Mouse (Mus musculus): Measurements from ENCODE around the gene Actn4. TPM values are rescaled to one million over a fixed set of nuclear protein-coding genes. Genes with fewer than 3 reads are reported as not detected.

The Actn4 gene
- total RNA-seq, 2 experiments from 2014 or later: 29.6 to 46.1 TPM

- DNase-seq (ENCODE audit: low spot score): no peak
These were observed 37.3 kb downstream of the Actn4 start for GRCm38 (mm10) chr7:28924802-28925201.

DNA sequence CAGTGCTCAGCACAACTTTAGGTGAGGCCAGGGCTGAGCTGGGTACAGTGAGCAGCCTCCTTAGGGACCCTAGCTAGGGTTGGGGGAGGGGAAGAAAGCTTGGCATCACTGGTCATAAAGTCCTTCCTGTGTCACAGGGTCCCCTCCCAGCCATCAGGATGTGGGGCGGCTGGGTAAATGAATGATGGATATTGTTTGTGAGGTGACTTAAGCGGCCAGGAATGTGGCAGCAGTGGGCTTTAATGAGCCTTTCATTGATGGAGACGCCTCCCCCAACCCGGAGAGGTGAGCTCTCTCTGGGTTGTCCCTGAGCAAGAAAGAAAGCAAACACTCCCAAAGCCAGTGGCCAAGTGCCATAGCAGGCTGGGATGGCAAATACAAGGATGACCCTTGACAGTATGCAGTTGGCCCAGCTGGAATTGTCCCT lies 38.3 kb downstream of the Actn4 start:
- no peak for DNase-seq (ENCODE audit: low spot score)

GRCm38 (mm10) chr7:28922606-28923005 lies 39.5 kb downstream of the Actn4 start:
- DNase-seq (ENCODE audit: low spot score): no peak

- DNase-seq (ENCODE audit: low spot score): no peak
These were observed 40.2 kb downstream of the Actn4 start for GRCm38 (mm10) chr7:28921722-28922465.

- DNase-seq (ENCODE audit: low spot score): no peak
These were observed 41.0 kb downstream of the Actn4 start for GRCm38 (mm10) chr7:28921178-28921577.

DNA sequence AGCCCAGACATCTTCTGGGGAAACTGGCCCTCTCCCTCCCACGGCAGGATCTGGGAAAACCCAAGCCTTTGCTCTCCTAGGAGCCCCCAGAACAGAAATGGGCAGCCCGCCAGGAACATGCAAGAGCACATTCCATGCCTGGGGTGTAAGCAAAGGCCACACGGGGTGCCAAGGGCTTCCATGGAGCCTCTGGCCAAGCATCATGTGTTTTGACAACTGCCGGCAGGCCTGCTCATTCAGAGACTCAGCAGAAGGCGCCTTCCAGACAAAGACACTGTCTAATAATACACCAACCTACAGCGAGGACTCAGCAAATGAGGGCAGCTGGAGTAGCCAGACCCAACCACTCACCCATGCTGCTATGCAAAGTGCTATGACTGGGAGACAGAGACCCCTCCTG lies 42.3 kb downstream of the Actn4 start:
- DNase-seq (ENCODE audit: low spot score): peak; percentile 83

GRCm38 (mm10) chr7:28918540-28918939 lies 43.6 kb downstream of the Actn4 start:
- DNase-seq (ENCODE audit: low spot score): no peak

DNA sequence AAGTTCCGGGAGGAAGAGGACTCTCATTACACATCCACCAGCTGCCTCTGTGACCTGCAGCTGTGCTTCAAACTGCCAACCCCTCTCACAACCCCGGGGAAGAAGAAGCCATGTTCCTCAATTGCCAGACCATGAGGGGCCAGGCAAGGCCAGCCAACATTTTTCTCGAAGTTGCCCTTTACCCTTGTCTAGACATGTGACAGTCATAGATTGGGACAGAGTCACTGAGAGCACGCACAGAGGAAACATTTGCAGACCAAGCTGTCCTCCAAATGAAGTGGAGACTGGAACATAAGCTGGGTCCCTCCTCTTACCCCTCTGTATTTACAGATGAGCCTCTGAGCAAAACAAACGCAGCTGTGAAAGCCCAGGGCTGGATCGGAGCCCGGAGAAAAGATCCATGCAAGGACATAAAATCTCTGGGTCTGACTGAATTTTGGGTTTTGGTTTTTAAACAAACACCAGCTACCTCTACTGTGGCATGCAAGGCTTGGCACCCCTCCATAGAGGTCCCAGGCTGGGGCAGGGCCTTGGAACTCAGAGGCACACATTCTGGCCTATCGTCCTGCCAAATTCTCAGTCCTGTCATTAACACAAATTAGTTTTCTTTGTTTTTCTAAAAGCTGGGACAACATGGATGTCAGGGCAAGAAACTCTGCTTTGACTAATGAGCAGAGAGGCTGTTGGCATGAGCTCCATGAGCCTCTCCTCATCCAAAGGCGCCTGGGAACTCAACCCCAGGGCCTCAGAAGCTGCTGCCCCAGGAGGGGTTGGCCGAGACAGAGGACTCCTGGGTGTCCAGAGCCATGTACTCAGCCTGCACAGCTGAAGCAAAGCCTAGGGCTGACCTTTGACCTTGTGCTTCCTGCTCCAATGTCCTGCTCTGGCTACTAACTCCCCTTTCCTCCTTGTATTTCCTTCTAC lies 44.4 kb downstream of the Actn4 start:
- peak; percentile 73 for DNase-seq (ENCODE audit: low spot score)

DNA sequence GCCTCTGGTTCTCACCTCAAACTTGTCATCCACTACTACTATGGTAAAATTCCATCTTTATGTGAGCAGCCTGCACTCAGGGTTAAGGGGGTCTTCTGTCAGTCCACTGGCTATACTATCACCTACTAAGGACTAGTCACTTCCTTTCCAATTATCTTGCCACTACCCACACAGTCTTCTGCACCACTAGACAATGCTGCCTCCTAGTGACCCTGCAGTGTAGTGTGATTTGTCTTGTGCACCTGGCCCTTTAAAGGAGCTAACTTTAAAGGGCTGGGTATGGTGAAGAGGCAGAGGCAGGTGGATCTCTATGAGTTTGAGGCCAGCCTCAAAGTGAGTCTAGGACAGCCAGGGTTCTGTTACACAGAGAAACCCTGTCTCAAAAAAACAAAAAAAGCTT lies 45.6 kb downstream of the Actn4 start:
- no peak for DNase-seq (ENCODE audit: low spot score)

DNA sequence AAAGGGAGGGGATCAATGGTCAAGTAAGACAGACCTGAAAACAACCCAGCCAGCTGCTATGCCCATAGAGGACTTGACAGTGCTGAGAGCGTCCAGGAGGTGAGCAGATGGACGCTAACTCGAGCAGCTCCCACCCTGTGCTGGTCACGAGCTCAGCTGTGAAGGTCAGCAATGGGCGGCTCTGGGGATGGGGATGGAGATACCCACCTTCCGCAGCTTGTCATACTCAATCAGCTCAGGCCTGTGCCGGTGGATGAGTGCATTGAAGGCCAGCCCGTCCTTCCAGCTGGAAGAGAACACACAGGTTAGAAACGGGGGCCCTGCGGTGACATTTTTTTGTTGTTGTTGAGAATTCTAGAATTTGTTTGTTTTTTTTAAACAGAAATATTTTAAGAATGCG lies 49.0 kb downstream of the Actn4 start:
- DNase-seq (ENCODE audit: low spot score): no peak

DNA sequence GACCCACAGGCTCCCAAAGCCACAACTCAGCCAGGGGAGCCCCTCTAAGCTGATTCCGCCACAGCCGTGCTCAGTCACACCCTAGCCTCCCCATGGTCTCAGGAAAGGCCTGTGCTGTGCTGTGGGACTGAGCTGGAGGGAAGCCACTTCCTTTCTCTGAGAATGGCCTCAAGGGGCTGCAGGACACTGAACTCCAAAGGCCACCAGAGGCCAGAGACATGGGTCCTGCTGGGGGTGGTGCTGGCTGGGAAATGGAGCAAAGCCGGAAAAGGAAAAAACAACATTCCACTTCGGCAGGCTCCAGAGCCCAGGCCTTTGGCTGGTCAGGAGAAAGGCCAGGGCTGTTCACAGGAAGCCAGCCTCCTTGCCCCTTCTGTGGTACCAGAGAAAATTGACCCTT lies 50.5 kb downstream of the Actn4 start:
- peak; percentile 45 for DNase-seq (ENCODE audit: low spot score)

DNA sequence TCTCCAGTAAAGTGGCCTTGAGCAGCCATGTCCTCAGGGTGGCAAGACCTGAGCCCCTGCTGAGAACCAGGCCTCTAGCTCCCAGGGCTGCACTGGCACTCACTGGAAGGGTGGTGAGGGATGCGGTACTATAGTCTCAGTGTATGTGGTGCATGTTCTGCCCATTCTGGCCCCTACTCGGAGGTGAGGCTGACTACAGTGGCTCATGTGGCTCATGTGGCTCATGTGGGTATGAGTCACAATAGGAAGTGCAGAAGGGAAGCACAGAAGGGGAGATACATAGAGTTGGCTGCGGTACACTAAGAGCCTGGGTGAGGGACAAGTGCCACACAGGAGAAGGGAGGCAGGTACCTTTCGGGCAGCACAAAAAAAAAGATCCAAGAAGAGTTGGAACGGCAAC lies 54.9 kb downstream of the Actn4 start:
- no peak for DNase-seq (ENCODE audit: low spot score)

DNA sequence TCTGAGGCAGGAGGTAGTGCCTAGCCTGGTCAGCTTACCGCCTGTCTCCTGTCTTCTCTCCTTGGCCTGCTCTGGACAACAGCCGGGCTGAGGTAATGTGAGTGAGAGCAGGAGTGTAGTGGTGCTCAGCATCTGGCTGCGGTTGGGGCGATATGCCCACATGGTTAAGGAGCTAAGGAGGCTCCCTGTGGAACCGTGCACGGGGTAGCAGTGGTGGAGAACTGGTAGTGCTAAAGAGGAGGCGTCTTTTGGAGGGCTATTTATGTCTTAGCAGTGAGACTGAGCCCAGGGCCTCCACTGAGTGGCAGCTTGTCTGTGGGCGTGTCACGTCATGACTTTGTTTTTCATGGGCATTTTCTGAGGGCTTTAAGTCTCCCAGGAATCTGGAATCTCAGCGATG lies 58.4 kb downstream of the Actn4 start:
- no peak for DNase-seq (ENCODE audit: low spot score)

- no peak for DNase-seq (ENCODE audit: low spot score)
These were observed 59.3 kb downstream of the Actn4 start for GRCm38 (mm10) chr7:28902809-28903208.

- no peak for DNase-seq (ENCODE audit: low spot score)
These were observed 60.0 kb downstream of the Actn4 start for GRCm38 (mm10) chr7:28902180-28902579.

GRCm38 (mm10) chr7:28901311-28902125 lies 60.6 kb downstream of the Actn4 start:
- peak; percentile 43 for DNase-seq (ENCODE audit: low spot score)

DNA sequence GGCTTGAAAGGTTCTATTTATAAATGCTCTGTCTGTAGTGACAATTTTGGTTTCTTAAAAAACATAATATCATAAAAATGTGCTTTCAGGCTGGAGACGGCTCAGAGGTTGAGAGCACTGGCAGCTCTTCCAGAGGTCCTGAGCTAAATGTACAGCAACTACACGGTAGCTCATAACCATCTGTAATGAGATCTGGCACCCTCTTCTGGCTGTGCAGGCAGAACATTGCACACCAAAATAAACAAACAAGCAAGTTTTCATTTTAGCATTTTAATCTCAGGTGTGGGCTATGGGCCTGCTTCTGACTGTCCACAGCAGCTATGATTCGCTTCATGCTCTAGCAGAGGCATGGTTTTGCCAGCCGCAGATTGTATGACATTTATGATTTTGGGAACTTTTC lies 62.2 kb downstream of the Actn4 start:
- no peak for DNase-seq (ENCODE audit: low spot score)

GRCm38 (mm10) chr7:28897661-28898060 lies 64.5 kb downstream of the Actn4 start:
- no peak for DNase-seq (ENCODE audit: low spot score)

GRCm38 (mm10) chr7:28894942-28895341 lies 67.2 kb downstream of the Actn4 start:
- DNase-seq (ENCODE audit: low spot score): no peak

GRCm38 (mm10) chr7:28893643-28894265 lies 68.4 kb downstream of the Actn4 start:
- peak; percentile 60 for DNase-seq (ENCODE audit: low spot score)

GRCm38 (mm10) chr7:28892601-28893000 lies 69.5 kb downstream of the Actn4 start:
- no peak for DNase-seq (ENCODE audit: low spot score)

Data from gastrocnemius, adult 18-20 months (tissue).